Mouse (Mus musculus): ENCODE measurements around the gene Arfgef2.

GRCm38 (mm10) chr2:166799615-166800472 lies 5.5 kb upstream of the Arfgef2 start:
- TF ChIP-seq POLR2A (IDR thresholded peaks at IDR 0.05; ENCODE audit: insufficient read length, low read depth) (no peak), CEBPB (IDR thresholded peaks at IDR 0.05; ENCODE audit: insufficient read depth, poor library complexity, severe bottlenecking) (no peak), TCF12 (IDR thresholded peaks at IDR 0.05; ENCODE audit: insufficient read depth, poor library complexity, severe bottlenecking) (no peak), POLR2AphosphoS2 (IDR thresholded peaks at IDR 0.05; ENCODE audit: insufficient read length, low read depth) (no peak), USF1 (IDR thresholded peaks at IDR 0.05; ENCODE audit: low read depth) (no peak), E2F4 (IDR thresholded peaks at IDR 0.05; ENCODE audit: insufficient read depth) (no peak), REST (IDR thresholded peaks at IDR 0.05; ENCODE audit: insufficient read depth, insufficient read length) (no peak), MYOD1 (IDR thresholded peaks at IDR 0.05; ENCODE audit: control insufficient read depth in 1 of 3, insufficient read length in 2 of 3, low read depth in 2 of 3) (no peak), MAX (IDR thresholded peaks at IDR 0.05; ENCODE audit: low read depth) (no peak), MYOG (IDR thresholded peaks at IDR 0.05; ENCODE audit: control insufficient read depth in 1 of 3, insufficient read depth in 1 of 3, insufficient read length in 2 of 3, low read depth in 2 of 3) (no peak), TCF3 (IDR thresholded peaks at IDR 0.05; ENCODE audit: insufficient read length, low read depth) (no peak)

All from myocyte (in vitro differentiated cells).